Comparison of ENCODE assay signal across 11 mouse cellular contexts in the genomic region with DNA sequence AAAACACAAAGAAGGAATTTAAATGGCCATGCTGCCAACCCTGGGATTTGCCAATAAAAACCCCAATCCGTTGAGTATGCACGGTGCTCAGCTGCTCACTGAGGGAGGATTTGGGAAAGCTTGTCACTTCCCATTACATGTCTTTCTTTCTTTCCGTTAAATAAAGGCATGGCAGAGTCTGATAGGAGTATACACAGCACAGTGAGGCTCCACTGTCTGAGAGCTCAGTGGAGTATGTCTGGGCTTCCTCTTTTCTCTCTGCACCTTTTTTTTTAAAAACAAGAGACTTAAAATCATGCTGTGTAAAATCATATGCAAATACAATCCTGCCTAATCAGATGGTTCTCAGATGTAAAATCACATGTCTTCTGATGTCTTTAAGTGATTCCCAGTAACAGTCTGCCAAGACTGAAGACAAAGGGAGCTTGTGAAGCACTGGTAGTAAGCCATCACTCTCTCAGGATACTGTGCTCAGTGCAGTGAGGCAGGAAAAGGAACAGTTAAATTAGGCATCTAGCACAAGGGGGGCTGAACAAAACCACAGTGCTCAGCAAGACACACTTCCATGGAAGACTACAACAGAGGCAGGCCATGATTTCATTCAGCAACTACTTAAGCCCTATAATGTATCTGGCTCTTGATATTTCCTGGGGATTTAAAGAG. TPM values are rescaled to one million over a fixed set of nuclear protein-coding genes. Genes with fewer than 3 reads are reported as not detected.
DNase-seq lines count a peak whose midpoint lies in the region; ATAC-seq and TF ChIP-seq lines count a peak whose summit lies in the region.
"Had no signal": no experiment of that assay in that cellular context is flagged by ENCODE, and none has a peak within 500 bp of the region (broad histone marks: within the 10 kb centered on the region; RNA-seq: fewer than 3 reads in every experiment).

No protein-coding gene starts in this region.

- peaks cover 5% of the 10 kb centered on the region for H3K4me1 ChIP-seq in G1E (ENCODE audit: insufficient read depth, low read depth, low read length)
- peaks cover 21% of the 10 kb centered on the region for H3K4me1 ChIP-seq in midbrain, embryonic 14.5 days (ENCODE audit: control insufficient read depth, insufficient read depth, low read length)

- H3K27ac ChIP-seq in midbrain, embryonic 14.5 days (replicated peaks; ENCODE audit: low read depth, low read length): peak overlapping the region; percentile 87

- H3K4me3 ChIP-seq in G1E (ENCODE audit: low read depth, low read length): no peak overlapping the region
- no peak overlapping the region for H3K4me3 ChIP-seq in midbrain, embryonic 14.5 days (replicated peaks; ENCODE audit: low read depth, low read length)

- ATAC-seq in G1E (ENCODE audit: extremely low read depth, insufficient number of reproducible peaks, low FRiP score, poor library complexity, severe bottlenecking): peak; percentile 58; the same call in 1 of the 2 replicates
- peak; percentile 64 for ATAC-seq in granulocyte monocyte progenitor cell, adult 5-6 weeks (replicated peaks; ENCODE audit: poor library complexity, severe bottlenecking)
- peak; percentile 91 for ATAC-seq in midbrain, embryonic 14.5 days (ENCODE audit: low FRiP score, low TSS enrichment)

- 16% methylated on average over 3 of the region's 3 CpGs for WGBS in midbrain, embryonic 14.5 days

- H3K9me3 ChIP-seq in G1E (replicated peaks): no peaks in the 10 kb centered on the region
- H3K9me3 ChIP-seq in midbrain, embryonic 14.5 days (ENCODE audit: control insufficient read depth, low read length): no peaks in the 10 kb centered on the region

- no peak for TF ChIP-seq CTCF in G1E (IDR thresholded peaks at IDR 0.05; ENCODE audit: low read depth, low read length)

- peak overlapping the region; percentile 7; the same call in 1 of the 2 replicates for H3K4me2 ChIP-seq in midbrain, embryonic 14.5 days (ENCODE audit: low read length)

- DNase-seq in A20 (ENCODE audit: low read depth, low spot score): peak; percentile 80
- DNase-seq in G1E (ENCODE audit: low spot score): no peak
- peak; percentile 74 for DNase-seq in midbrain, embryonic 14.5 days
- no peak for DNase-seq in c-Kit-positive CD71-positive TER-119-positive erythroid progenitor cells, embryonic 14.5 days (ENCODE audit: low spot score)
- no peak for DNase-seq in ovary, postnatal 10 days (ENCODE audit: low spot score)
- no peak for DNase-seq in urinary bladder, adult 2 months (ENCODE audit: low spot score)
- DNase-seq: cerebellum, adult 11-12 months; heart, postnatal 4 days; lung, adult 18-20 months; right cerebral cortex, adult 18-20 months had no signal

- H3K36me3 ChIP-seq in G1E (replicated peaks): peaks cover 84% of the 10 kb centered on the region
- H3K36me3 ChIP-seq in midbrain, embryonic 14.5 days (ENCODE audit: control insufficient read depth, insufficient read depth, low read length): peaks cover 22% of the 10 kb centered on the region

- H3K27me3 ChIP-seq in G1E (ENCODE audit: insufficient read depth, low read length): no peaks in the 10 kb centered on the region
- no peaks in the 10 kb centered on the region for H3K27me3 ChIP-seq in midbrain, embryonic 14.5 days (ENCODE audit: control insufficient read depth, insufficient read depth, low read length)

- no peak overlapping the region for H3K9ac ChIP-seq in midbrain, embryonic 14.5 days (replicated peaks; ENCODE audit: low read length)

RNA-seq across cellular contexts. Expression of gene Insig2, which starts 17.5 kb away (rescaled TPM):
- 39.3 and 54.9 TPM in 2 replicates for total RNA-seq in G1E (2014; fragmentation: Nextera tagmentation)
- 33.0 and 56.5 TPM in 2 replicates for total RNA-seq in G1E (2017)
- polyA plus RNA-seq in G1E (2012): 4.2 and 7.2 TPM in 2 replicates
- total RNA-seq in granulocyte monocyte progenitor cell, adult 5-6 weeks (2014; fragmentation: Nextera tagmentation): 7.1 and 48.4 TPM in 2 replicates
- total RNA-seq in granulocyte monocyte progenitor cell, adult 5-6 weeks (2017): 5.4 and 11.5 TPM in 2 replicates
- 28.6 and 30.5 TPM in 2 replicates for polyA plus RNA-seq in midbrain, embryonic 14.5 days (2014; fragmentation: Nextera tagmentation; extraction: Ambion mirVana)
- 34.3 and 44.6 TPM in 2 replicates for polyA plus RNA-seq in urinary bladder, adult 2 months (2012; rRNA removed)

Comparison
In these comparisons a context has a peak if more than half of its experiments do, and no peak if none do; other contexts are left out.
1. DNase-seq: peak in A20 (single experiment) and midbrain, embryonic 14.5 days (single experiment); none in G1E (single experiment), c-Kit-positive CD71-positive TER-119-positive erythroid progenitor cells, embryonic 14.5 days (single experiment), ovary, postnatal 10 days (single experiment) and urinary bladder, adult 2 months (single experiment).
2. Peak in every context shown above with its lines, with median percentiles within 50 percentile points of each other: ATAC-seq.